Mouse (Mus musculus) monocyte, adult 2 months (primary cell): ENCODE data around the gene Tbx4.
A peak's percentile ranks its signal among the peaks of the same experiment; 100 is the strongest.

Experiments
- DNase-seq, 2 experiments: peaks; one replicate each; pipeline ENCODE4 v3.0.0; 2022; ENCODE audit warnings: low spot score in 2 of 2, low read depth in 1 of 2

The Tbx4 gene

GRCm38 (mm10) chr11:85896335-85896985 lies 10.2 kb downstream of the Tbx4 start:
- DNase-seq = no peak

GRCm38 (mm10) chr11:85900291-85900690 lies 14.1 kb downstream of the Tbx4 start:
- DNase-seq = no peak

GRCm38 (mm10) chr11:85909514-85909913 lies 23.3 kb downstream of the Tbx4 start:
- DNase-seq = no peak

- DNase-seq = no peak
These were observed 23.9 kb downstream of the Tbx4 start for GRCm38 (mm10) chr11:85910133-85910532.

- no peak for DNase-seq
These were observed 27.3 kb downstream of the Tbx4 start for GRCm38 (mm10) chr11:85913506-85913905.

GRCm38 (mm10) chr11:85917091-85917992 lies 31.1 kb downstream of the Tbx4 start:
- DNase-seq = no peak

- no peak for DNase-seq
These were observed 31.7 kb downstream of the Tbx4 start for GRCm38 (mm10) chr11:85917993-85918325.

- DNase-seq = no peak
These were observed 32.2 kb downstream of the Tbx4 start for GRCm38 (mm10) chr11:85918388-85918940.

- DNase-seq = peak; percentile 8 to 9
These were observed 39.1 kb downstream of the Tbx4 start for GRCm38 (mm10) chr11:85925294-85925743.

GRCm38 (mm10) chr11:85926287-85926764 lies 40.1 kb downstream of the Tbx4 start:
- DNase-seq = no peak

GRCm38 (mm10) chr11:85928106-85928505 lies 41.9 kb downstream of the Tbx4 start:
- DNase-seq = no peak

- no peak for DNase-seq
These were observed 43.4 kb downstream of the Tbx4 start for GRCm38 (mm10) chr11:85929651-85930050.

- DNase-seq = no peak
These were observed 55.8 kb downstream of the Tbx4 start for GRCm38 (mm10) chr11:85941785-85942570.

- no peak for DNase-seq
These were observed 62.5 kb downstream of the Tbx4 start for GRCm38 (mm10) chr11:85948765-85949164.

GRCm38 (mm10) chr11:85949749-85950148 lies 63.5 kb downstream of the Tbx4 start:
- no peak for DNase-seq

- DNase-seq = no peak
These were observed 66.3 kb downstream of the Tbx4 start for GRCm38 (mm10) chr11:85952538-85952937.

- DNase-seq = no peak
These were observed 69.4 kb downstream of the Tbx4 start for GRCm38 (mm10) chr11:85955611-85956010.

- no peak for DNase-seq
These were observed 70.2 kb downstream of the Tbx4 start for GRCm38 (mm10) chr11:85956422-85956821.

GRCm38 (mm10) chr11:85956950-85957778 lies 70.9 kb downstream of the Tbx4 start:
- DNase-seq = no peak

GRCm38 (mm10) chr11:85959837-85960236 lies 73.6 kb downstream of the Tbx4 start:
- DNase-seq = no peak
